13 mouse cellular contexts compared by ENCODE assay signal in the genomic region with DNA sequence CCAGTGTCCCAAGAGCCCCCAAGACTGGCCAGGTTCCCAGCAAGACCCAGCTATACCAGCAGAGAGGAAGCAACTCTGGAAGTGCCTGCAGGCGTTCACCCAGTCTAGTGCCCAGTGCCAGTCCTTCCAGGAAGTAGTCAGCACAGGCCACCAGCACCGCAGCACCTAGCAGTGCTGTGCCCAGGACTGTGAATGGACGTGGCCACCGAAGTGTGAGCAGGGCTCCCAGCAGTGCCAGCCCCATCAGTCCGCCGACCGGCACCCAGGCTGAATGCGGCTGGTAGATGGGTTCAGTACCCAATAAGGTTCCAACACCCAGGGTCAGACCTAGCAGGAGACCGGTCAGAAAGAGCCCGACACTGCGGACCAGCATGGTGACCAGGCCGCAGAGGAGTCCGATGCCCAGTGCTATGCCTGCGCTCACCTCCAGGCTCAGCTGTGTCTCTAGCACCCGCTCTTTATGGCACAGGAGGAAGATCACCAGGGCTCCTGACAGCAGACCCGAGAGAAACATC. TPM values are rescaled to one million over a fixed set of nuclear protein-coding genes. Genes with fewer than 3 reads are reported as not detected.
A peak's percentile ranks its signal among the peaks of the same experiment; 100 is the strongest.
DNase-seq lines count a peak whose midpoint lies in the region; ATAC-seq lines count a peak whose summit lies in the region.
"Had no signal": no experiment of that assay in that cellular context is flagged by ENCODE, and none has a peak within 500 bp of the region (broad histone marks: within the 10 kb centered on the region; RNA-seq: fewer than 3 reads in every experiment).

No protein-coding gene starts in this region.

- no peaks in the 10 kb centered on the region for H3K9me3 ChIP-seq in heart, embryonic 12.5 days (replicated peaks)
- no peaks in the 10 kb centered on the region for H3K9me3 ChIP-seq in lung, embryonic 15.5 days
- no peaks in the 10 kb centered on the region for H3K9me3 ChIP-seq in embryonic facial prominence, embryonic 13.5 days
- H3K9me3 ChIP-seq in limb, embryonic 13.5 days, result no peaks in the 10 kb centered on the region
- H3K9me3 ChIP-seq: stomach, embryonic 15.5 days had no signal

- H3K9ac ChIP-seq in heart, embryonic 12.5 days, result no peak overlapping the region
- H3K9ac ChIP-seq in lung, embryonic 15.5 days, result no peak overlapping the region
- peak overlapping the region; percentile 23; the same call in 1 of the 2 replicates for H3K9ac ChIP-seq in embryonic facial prominence, embryonic 13.5 days
- peak overlapping the region; percentile 90 for H3K9ac ChIP-seq in limb, embryonic 13.5 days
- H3K9ac ChIP-seq: stomach, embryonic 15.5 days had no signal

- no peak for ATAC-seq in heart, embryonic 12.5 days (ENCODE audit: insufficient number of reproducible peaks, low FRiP score)
- no peak for ATAC-seq in lung, embryonic 15.5 days (ENCODE audit: borderline replicate concordance, extremely low read depth, low FRiP score, low TSS enrichment)
- no peak for ATAC-seq in embryonic facial prominence, embryonic 13.5 days (ENCODE audit: insufficient number of reproducible peaks, insufficient read depth, low FRiP score, low TSS enrichment, low read depth)
- no peak for ATAC-seq in limb, embryonic 13.5 days (ENCODE audit: low FRiP score, low read depth)
- ATAC-seq: CD4-positive, CD25-positive, alpha-beta regulatory T cell, adult 4 months; Patski had no signal

- 85% methylated on average over 16 of the region's 16 CpGs for WGBS in heart, embryonic 12.5 days
- WGBS in lung, embryonic 15.5 days, result 91% methylated on average over 16 of the region's 16 CpGs
- WGBS in embryonic facial prominence, embryonic 13.5 days, result 89% methylated on average over 16 of the region's 16 CpGs
- 84% methylated on average over 16 of the region's 16 CpGs for WGBS in limb, embryonic 13.5 days

- no peak overlapping the region for H3K4me3 ChIP-seq in heart, embryonic 12.5 days
- H3K4me3 ChIP-seq in lung, embryonic 15.5 days, result no peak overlapping the region
- H3K4me3 ChIP-seq in embryonic facial prominence, embryonic 13.5 days, result no peak overlapping the region
- no peak overlapping the region for H3K4me3 ChIP-seq in limb, embryonic 13.5 days
- H3K4me3 ChIP-seq: layer of hippocampus, adult 2 months; stomach, embryonic 15.5 days had no signal

- H3K36me3 ChIP-seq in heart, embryonic 12.5 days, result peaks cover 34% of the 10 kb centered on the region
- peaks cover 19% of the 10 kb centered on the region; the same call in 1 of the 2 replicates for H3K36me3 ChIP-seq in lung, embryonic 15.5 days
- peaks cover 45% of the 10 kb centered on the region for H3K36me3 ChIP-seq in embryonic facial prominence, embryonic 13.5 days
- peaks cover 56% of the 10 kb centered on the region for H3K36me3 ChIP-seq in limb, embryonic 13.5 days

- peaks cover 27% of the 10 kb centered on the region for H3K4me1 ChIP-seq in heart, embryonic 12.5 days (replicated peaks)
- H3K4me1 ChIP-seq in lung, embryonic 15.5 days, result peaks cover 25% of the 10 kb centered on the region
- H3K4me1 ChIP-seq in embryonic facial prominence, embryonic 13.5 days, result peaks cover 30% of the 10 kb centered on the region
- peaks cover 28% of the 10 kb centered on the region for H3K4me1 ChIP-seq in limb, embryonic 13.5 days

- H3K27ac ChIP-seq in heart, embryonic 12.5 days (ENCODE audit: poor library complexity, severe bottlenecking), result no peak overlapping the region
- H3K27ac ChIP-seq in lung, embryonic 15.5 days, result no peak overlapping the region
- H3K27ac ChIP-seq in embryonic facial prominence, embryonic 13.5 days, result no peak overlapping the region
- no peak overlapping the region for H3K27ac ChIP-seq in limb, embryonic 13.5 days
- H3K27ac ChIP-seq: layer of hippocampus, adult 2 months; stomach, embryonic 15.5 days had no signal

- H3K4me2 ChIP-seq in heart, embryonic 12.5 days, result peak overlapping the region; percentile 85; the same call in 1 of the 2 replicates
- H3K4me2 ChIP-seq in lung, embryonic 15.5 days, result peak overlapping the region; percentile 88; the same call in 1 of the 2 replicates
- no peak overlapping the region for H3K4me2 ChIP-seq in embryonic facial prominence, embryonic 13.5 days
- peak overlapping the region; percentile 78; the same call in 1 of the 2 replicates for H3K4me2 ChIP-seq in limb, embryonic 13.5 days (replicated peaks)

- no peaks in the 10 kb centered on the region for H3K27me3 ChIP-seq in heart, embryonic 12.5 days (replicated peaks)
- H3K27me3 ChIP-seq in lung, embryonic 15.5 days, result no peaks in the 10 kb centered on the region
- H3K27me3 ChIP-seq in embryonic facial prominence, embryonic 13.5 days, result no peaks in the 10 kb centered on the region
- H3K27me3 ChIP-seq in limb, embryonic 13.5 days, result no peaks in the 10 kb centered on the region
- H3K27me3 ChIP-seq: Patski; stomach, embryonic 15.5 days had no signal

- no peak for DNase-seq in heart, adult 8-10 months (ENCODE audit: low spot score)
- no peak for DNase-seq in lung, adult 18-20 months
- no peak for DNase-seq in kidney, adult 9 months
- DNase-seq: heart, adult 18-20 months; kidney, adult 8-10 months had no signal

RNA-seq across cellular contexts. Expression of a gene that starts 1.8 kb away (rescaled TPM):
- polyA plus RNA-seq in heart, embryonic 12.5 days (2016; fragmentation: Nextera tagmentation; extraction: Ambion mirVana), result 48.4 and 51.7 TPM in 2 replicates
- 10 to 100 TPM; 34.7 to 38.9 (median 35.9) TPM for total RNA-seq in heart, adult 8-10 months (2022)
- polyA plus RNA-seq in lung, embryonic 15.5 days (2015; fragmentation: Nextera tagmentation; extraction: Ambion mirVana), result 50.1 and 55.2 TPM in 2 replicates
- polyA plus RNA-seq in embryonic facial prominence, embryonic 13.5 days (2015; fragmentation: Nextera tagmentation; extraction: Ambion mirVana), result 58.8 and 60.4 TPM in 2 replicates
- 58.8 and 66.8 TPM in 2 replicates for polyA plus RNA-seq in limb, embryonic 13.5 days (2015; fragmentation: Nextera tagmentation; extraction: Ambion mirVana)

RNA-seq across cellular contexts. Expression of a gene that starts 2.1 kb away (rescaled TPM):
- 19.6 and 20.8 TPM in 2 replicates for polyA plus RNA-seq in heart, embryonic 12.5 days (2016; fragmentation: Nextera tagmentation; extraction: Ambion mirVana)
- total RNA-seq in heart, adult 8-10 months (2022), result 1 to 10 TPM; 4.4 to 5.6 (median 4.8) TPM
- polyA plus RNA-seq in lung, embryonic 15.5 days (2015; fragmentation: Nextera tagmentation; extraction: Ambion mirVana), result 15.8 and 16.6 TPM in 2 replicates
- 25.5 and 26.0 TPM in 2 replicates for polyA plus RNA-seq in embryonic facial prominence, embryonic 13.5 days (2015; fragmentation: Nextera tagmentation; extraction: Ambion mirVana)
- 25.3 and 27.1 TPM in 2 replicates for polyA plus RNA-seq in limb, embryonic 13.5 days (2015; fragmentation: Nextera tagmentation; extraction: Ambion mirVana)

RNA-seq across cellular contexts. Expression of a gene that starts 11.3 kb away (rescaled TPM):
- 0.83 and 0.93 TPM in 2 replicates for polyA plus RNA-seq in heart, embryonic 12.5 days (2016; fragmentation: Nextera tagmentation; extraction: Ambion mirVana)
- total RNA-seq in heart, adult 8-10 months (2022), result 1 to 10 TPM; 2.2 to 2.8 (median 2.5) TPM
- polyA plus RNA-seq in lung, embryonic 15.5 days (2015; fragmentation: Nextera tagmentation; extraction: Ambion mirVana), result 2.9 and 4.0 TPM in 2 replicates
- 0.80 and 1.0 TPM in 2 replicates for polyA plus RNA-seq in embryonic facial prominence, embryonic 13.5 days (2015; fragmentation: Nextera tagmentation; extraction: Ambion mirVana)
- 0.56 and 0.78 TPM in 2 replicates for polyA plus RNA-seq in limb, embryonic 13.5 days (2015; fragmentation: Nextera tagmentation; extraction: Ambion mirVana)

RNA-seq across cellular contexts. Expression of a gene that starts 15.1 kb away (rescaled TPM):
- polyA plus RNA-seq in heart, embryonic 12.5 days (2016; fragmentation: Nextera tagmentation; extraction: Ambion mirVana), result 171 and 172 TPM in 2 replicates
- total RNA-seq in heart, adult 8-10 months (2022), result 10 to 100 TPM; 31.5 to 40.7 (median 36.8) TPM
- 206 and 214 TPM in 2 replicates for polyA plus RNA-seq in lung, embryonic 15.5 days (2015; fragmentation: Nextera tagmentation; extraction: Ambion mirVana)
- 252 and 265 TPM in 2 replicates for polyA plus RNA-seq in embryonic facial prominence, embryonic 13.5 days (2015; fragmentation: Nextera tagmentation; extraction: Ambion mirVana)
- 224 and 240 TPM in 2 replicates for polyA plus RNA-seq in limb, embryonic 13.5 days (2015; fragmentation: Nextera tagmentation; extraction: Ambion mirVana)

RNA-seq across cellular contexts. Expression of a gene that starts 19.4 kb away (rescaled TPM):
- polyA plus RNA-seq in heart, embryonic 12.5 days (2016; fragmentation: Nextera tagmentation; extraction: Ambion mirVana), result 36.0 and 39.2 TPM in 2 replicates
- 10 to 100 TPM in 1 of 4 experiments, 1 to 10 TPM in 3; 5.8 to 10.5 (median 7.0) TPM for total RNA-seq in heart, adult 8-10 months (2022)
- polyA plus RNA-seq in lung, embryonic 15.5 days (2015; fragmentation: Nextera tagmentation; extraction: Ambion mirVana), result 69.2 and 77.7 TPM in 2 replicates
- polyA plus RNA-seq in embryonic facial prominence, embryonic 13.5 days (2015; fragmentation: Nextera tagmentation; extraction: Ambion mirVana), result 35.2 and 41.2 TPM in 2 replicates
- polyA plus RNA-seq in limb, embryonic 13.5 days (2015; fragmentation: Nextera tagmentation; extraction: Ambion mirVana), result 30.2 and 34.0 TPM in 2 replicates

Comparison
In these comparisons a context has a peak if more than half of its experiments do, and no peak if none do; other contexts are left out.
1. H3K9ac ChIP-seq: peak in embryonic facial prominence, embryonic 13.5 days (single experiment) and limb, embryonic 13.5 days (single experiment); none in heart, embryonic 12.5 days (single experiment) and lung, embryonic 15.5 days (single experiment).